Mouse (Mus musculus) hindbrain, embryonic 12.5 days (tissue): ENCODE data around the gene Terb1. TPM values are rescaled to one million over a fixed set of nuclear protein-coding genes. Genes with fewer than 3 reads are reported as not detected.

ENCODE experiments used
- ATAC-seq: fragments of 200-750 bp; cut with Nextera tagmentation; 2 replicates; pipeline ENCODE4 v1.8.0; 2017; ENCODE audit warnings: moderate TSS enrichment; ENCODE audit not compliant: low FRiP score
- H3K27ac ChIP-seq: fragments of 300-500 bp; sonication (generic); 2 replicates; pipeline ENCODE4 v1.5.1; 2016; ENCODE audit warnings: mild to moderate bottlenecking
- H3K27me3 ChIP-seq: fragments of 300-500 bp; sonication (generic); 2 replicates; pipeline ENCODE4 v1.6.1; 2016; ENCODE audit warnings: mild to moderate bottlenecking
- H3K36me3 ChIP-seq: fragments of 300-500 bp; sonication (generic); 2 replicates; pipeline ENCODE4 v1.6.1; 2016; ENCODE audit warnings: mild to moderate bottlenecking
- H3K4me1 ChIP-seq: fragments of 300-500 bp; sonication (generic); 2 replicates; pipeline ENCODE4 v1.6.1; 2016
- H3K4me2 ChIP-seq: fragments of 300-500 bp; sonication (generic); replicated peaks from 2 replicates; pipeline ENCODE4 v1.6.1; 2016; ENCODE audit warnings: mild to moderate bottlenecking
- H3K4me3 ChIP-seq: fragments of 300-500 bp; sonication (generic); 2 replicates; pipeline ENCODE4 v1.5.1; 2016; ENCODE audit warnings: mild to moderate bottlenecking
- H3K9ac ChIP-seq: fragments of 300-500 bp; sonication (generic); 2 replicates; pipeline ENCODE4 v1.6.1; 2016; ENCODE audit warnings: mild to moderate bottlenecking, moderate library complexity
- H3K9me3 ChIP-seq: fragments of 300-500 bp; sonication (generic); replicated peaks from 2 replicates; pipeline ENCODE4 v1.6.1; 2016; ENCODE audit warnings: mild to moderate bottlenecking
- WGBS: fragments of 180-500 bp; shearing (Covaris S2); methylation state at CpG from one replicate; pipeline ENCODE4 v1.1.7; 2016; 5-methylcytosine and 5-hydroxymethylcytosine counted together
- polyA plus RNA-seq: library from polyadenylated mRNA; unstranded; fragments of >200 nt; fragmentation: Nextera tagmentation; extraction: Ambion mirVana; gene quantifications from 2 replicates; pipeline ENCODE4 v1.2.1, GENCODE M21; 2016

Terb1 gene
- polyA plus RNA-seq, 1 experiment from 2014 or later, result 0.34 TPM

DNA sequence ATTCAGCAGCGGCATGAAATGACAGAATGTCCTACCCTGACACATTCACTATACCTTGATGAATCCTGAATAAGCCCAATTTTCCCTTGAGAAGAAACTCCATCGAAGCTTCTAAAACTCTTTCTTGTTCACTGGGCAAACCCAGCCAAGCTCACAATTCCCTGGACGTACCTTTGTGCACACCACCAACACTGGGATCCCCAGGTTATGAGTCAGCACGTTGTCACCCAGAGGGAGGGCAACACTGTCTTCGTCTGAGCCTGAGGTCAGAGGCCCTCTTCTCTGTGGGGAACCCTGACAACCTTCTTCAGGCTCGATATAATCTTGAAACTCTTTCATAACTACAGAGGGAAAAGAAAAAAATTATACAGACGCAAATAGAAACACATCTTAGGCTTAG is 79.5 kb downstream of the Terb1 start:
- Histone ChIP-seq H3K27ac (no peak overlapping the region), H3K9ac (no peak overlapping the region), H3K9me3 (no peaks in the 10 kb centered on the region), H3K27me3 (no peaks in the 10 kb centered on the region), H3K4me2 (no peak overlapping the region), H3K36me3 (peaks cover 99% of the 10 kb centered on the region), H3K4me1 (peaks cover under 1% of the 10 kb centered on the region; the same call in 1 of the 2 replicates), H3K4me3 (no peak overlapping the region)
- no peak for ATAC-seq
- WGBS, result 90% methylated on average over 7 of the region's 7 CpGs

DNA sequence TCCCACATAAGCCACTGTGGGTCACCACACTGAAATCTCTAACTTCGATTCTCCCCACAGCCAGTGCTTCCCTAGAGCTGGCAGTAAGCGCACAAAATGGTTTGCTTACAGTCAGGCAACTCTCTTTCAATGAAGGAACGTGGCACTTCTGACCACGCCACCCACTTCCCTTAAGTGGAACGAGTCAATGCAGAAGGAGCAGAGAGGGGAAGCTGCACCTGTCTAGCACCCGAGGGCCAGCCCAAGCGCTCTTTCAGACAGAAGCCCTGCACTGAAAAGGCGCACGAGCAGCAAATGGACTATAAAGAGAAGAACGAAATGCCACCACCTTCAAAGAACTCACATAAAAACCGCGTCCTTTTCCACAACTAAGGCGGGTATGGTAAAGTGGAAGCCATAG is 82.0 kb downstream of the Terb1 start:
- H3K4me2 ChIP-seq, result no peak overlapping the region
- ATAC-seq, result no peak
- no peaks in the 10 kb centered on the region for H3K9me3 ChIP-seq
- no peak overlapping the region for H3K27ac ChIP-seq
- H3K4me1 ChIP-seq, result no peaks in the 10 kb centered on the region
- H3K9ac ChIP-seq, result no peak overlapping the region
- peaks cover 96% of the 10 kb centered on the region for H3K36me3 ChIP-seq
- no peak overlapping the region for H3K4me3 ChIP-seq
- 94% methylated on average over 13 of the region's 13 CpGs for WGBS
- H3K27me3 ChIP-seq, result no peaks in the 10 kb centered on the region

DNA sequence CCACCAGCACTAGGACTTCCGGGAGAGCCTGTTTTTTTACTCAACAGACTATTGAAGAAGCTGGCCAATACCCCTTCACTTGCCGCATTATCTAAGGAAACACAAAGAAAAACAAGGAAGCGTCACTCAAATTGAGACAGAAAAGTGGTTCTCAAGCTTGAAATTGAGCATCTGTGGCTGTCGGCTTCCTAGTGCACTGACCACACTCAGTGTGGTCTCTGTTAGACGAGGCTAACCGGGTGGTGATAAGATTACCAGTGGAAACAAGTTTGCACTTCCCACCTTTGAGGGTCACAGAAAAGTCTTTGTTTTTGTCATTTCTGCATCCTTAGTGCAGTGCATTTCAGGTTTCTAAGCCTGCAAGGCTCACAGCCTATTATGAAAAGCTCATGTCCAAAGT is 87.4 kb downstream of the Terb1 start:
- no peak overlapping the region for H3K4me3 ChIP-seq
- H3K4me2 ChIP-seq, result no peak overlapping the region
- no peaks in the 10 kb centered on the region for H3K27me3 ChIP-seq
- no peaks in the 10 kb centered on the region for H3K4me1 ChIP-seq
- H3K36me3 ChIP-seq, result peaks cover 94% of the 10 kb centered on the region
- no peak overlapping the region for H3K27ac ChIP-seq
- ATAC-seq, result no peak
- H3K9ac ChIP-seq, result no peak overlapping the region
- no peaks in the 10 kb centered on the region for H3K9me3 ChIP-seq
- WGBS, result 89% methylated on average over 6 of the region's 6 CpGs

DNA sequence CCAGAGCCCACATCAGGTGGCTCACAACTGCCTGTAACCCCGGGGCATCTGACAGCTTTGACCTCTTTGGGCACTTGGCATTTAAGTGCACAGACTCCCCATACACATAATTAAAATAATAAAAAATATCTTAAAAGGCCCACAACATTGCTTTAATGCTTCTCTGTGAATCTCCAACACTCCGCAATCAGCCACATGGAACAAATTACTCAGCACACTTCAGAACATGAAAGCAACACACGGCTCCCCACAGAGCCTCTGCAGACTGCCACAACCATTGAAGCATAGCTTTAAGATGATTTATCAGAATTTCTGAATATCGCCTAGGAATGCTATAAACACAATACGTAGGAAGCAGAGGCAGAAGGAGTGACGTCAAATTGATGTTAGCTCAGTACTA is 93.7 kb downstream of the Terb1 start:
- Histone ChIP-seq H3K27me3 (no peaks in the 10 kb centered on the region), H3K9ac (no peak overlapping the region), H3K27ac (no peak overlapping the region), H3K36me3 (peaks cover 39% of the 10 kb centered on the region), H3K4me3 (no peak overlapping the region), H3K4me2 (no peak overlapping the region), H3K4me1 (no peaks in the 10 kb centered on the region), H3K9me3 (no peaks in the 10 kb centered on the region)
- no peak for ATAC-seq
- WGBS, result 81% methylated on average over 6 of the region's 6 CpGs

DNA sequence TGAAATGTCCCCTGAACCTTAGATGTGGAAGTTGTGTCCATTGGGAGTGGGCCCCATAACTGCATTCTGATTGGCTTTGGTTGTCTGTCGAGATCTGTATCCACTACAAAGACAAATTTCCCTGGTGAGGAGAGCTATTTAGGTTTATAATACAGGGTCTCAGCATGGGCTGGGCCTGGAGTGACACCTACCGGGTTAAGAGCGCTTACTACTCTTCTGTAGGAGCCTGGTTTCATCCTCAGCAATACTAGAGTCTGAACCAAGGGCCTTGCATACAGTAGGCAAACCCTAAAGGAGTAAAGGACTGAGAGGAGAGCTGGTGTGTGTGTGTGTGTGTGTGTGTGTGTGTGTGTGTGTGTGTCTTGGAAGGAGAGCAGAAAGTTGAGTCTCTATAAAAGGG is 95.5 kb downstream of the Terb1 start:
- Histone ChIP-seq H3K36me3 (peaks cover 21% of the 10 kb centered on the region), H3K4me3 (no peak overlapping the region), H3K9ac (no peak overlapping the region), H3K4me1 (no peaks in the 10 kb centered on the region), H3K27me3 (no peaks in the 10 kb centered on the region), H3K4me2 (no peak overlapping the region), H3K27ac (no peak overlapping the region), H3K9me3 (no peaks in the 10 kb centered on the region)
- WGBS, result 60% methylated on average over 3 of the region's 3 CpGs
- ATAC-seq, result no peak

DNA sequence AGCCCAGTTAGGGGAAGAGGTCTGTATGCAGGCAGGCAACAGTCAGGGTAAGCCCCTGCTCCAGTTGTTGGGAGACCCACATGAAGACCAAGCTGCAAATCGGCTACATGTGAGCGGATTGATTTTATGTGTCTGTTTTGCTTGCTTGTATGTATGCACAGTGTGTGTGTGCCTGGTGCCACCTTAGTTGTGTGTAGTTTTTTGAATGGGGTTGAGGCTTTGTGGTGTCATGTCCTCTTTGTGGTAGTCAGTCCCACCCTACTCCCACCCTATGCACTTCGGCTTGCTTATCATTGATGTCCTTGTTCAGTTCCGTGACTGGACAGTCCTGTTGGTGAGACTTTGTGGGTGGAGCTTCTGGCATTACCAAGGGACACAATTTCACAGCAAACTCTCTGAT is 95.9 kb downstream of the Terb1 start:
- no peaks in the 10 kb centered on the region for H3K9me3 ChIP-seq
- no peak overlapping the region for H3K9ac ChIP-seq
- no peak overlapping the region for H3K27ac ChIP-seq
- no peak overlapping the region for H3K4me3 ChIP-seq
- H3K36me3 ChIP-seq, result peaks cover 17% of the 10 kb centered on the region
- WGBS, result 89% methylated on average over 4 of the region's 4 CpGs
- no peaks in the 10 kb centered on the region for H3K27me3 ChIP-seq
- 0 out of 2 replicates have a peak, but pooled peaks have one; percentile 9 for ATAC-seq
- H3K4me2 ChIP-seq, result no peak overlapping the region
- no peaks in the 10 kb centered on the region for H3K4me1 ChIP-seq

DNA sequence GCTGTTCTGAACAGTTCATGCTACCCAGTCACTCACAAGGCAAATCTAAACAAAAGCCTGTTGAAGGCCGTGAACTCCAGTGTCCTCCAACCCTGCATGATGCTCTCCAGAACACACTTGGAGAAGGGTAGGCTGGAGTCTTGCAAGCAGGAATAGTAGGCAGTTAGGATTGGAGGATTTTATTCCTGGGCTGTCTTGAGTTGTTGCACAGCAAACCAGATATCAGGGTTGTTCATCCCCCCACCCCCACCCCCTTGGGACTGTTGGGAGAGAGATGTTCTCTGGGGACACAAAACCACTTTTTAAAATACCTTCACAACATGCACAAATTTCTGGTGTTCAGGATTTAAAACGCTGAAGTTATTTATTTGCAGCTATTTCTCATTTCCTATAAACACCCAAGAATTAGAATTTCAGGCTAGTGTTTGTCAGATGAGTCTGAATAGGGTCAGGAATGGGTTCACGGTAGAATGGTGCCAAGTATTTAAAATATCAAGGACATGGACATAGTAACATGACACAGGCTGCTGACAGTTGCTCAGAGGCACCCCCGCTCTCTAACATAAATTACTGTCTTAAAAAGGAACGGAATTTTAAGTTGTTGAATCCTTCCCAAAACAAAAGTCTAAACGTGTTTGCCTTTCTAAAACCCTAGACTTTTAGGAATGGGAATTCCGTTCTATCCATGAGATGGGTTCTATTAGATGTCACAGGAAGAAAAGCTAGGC is 96.7 kb downstream of the Terb1 start:
- Histone ChIP-seq H3K9me3 (no peaks in the 10 kb centered on the region), H3K9ac (no peak overlapping the region), H3K4me3 (no peak overlapping the region), H3K27ac (no peak overlapping the region), H3K36me3 (peaks cover 11% of the 10 kb centered on the region), H3K4me2 (no peak overlapping the region), H3K27me3 (no peaks in the 10 kb centered on the region), H3K4me1 (no peaks in the 10 kb centered on the region)
- 82% methylated on average over 7 of the region's 7 CpGs for WGBS
- ATAC-seq, result no peak

DNA sequence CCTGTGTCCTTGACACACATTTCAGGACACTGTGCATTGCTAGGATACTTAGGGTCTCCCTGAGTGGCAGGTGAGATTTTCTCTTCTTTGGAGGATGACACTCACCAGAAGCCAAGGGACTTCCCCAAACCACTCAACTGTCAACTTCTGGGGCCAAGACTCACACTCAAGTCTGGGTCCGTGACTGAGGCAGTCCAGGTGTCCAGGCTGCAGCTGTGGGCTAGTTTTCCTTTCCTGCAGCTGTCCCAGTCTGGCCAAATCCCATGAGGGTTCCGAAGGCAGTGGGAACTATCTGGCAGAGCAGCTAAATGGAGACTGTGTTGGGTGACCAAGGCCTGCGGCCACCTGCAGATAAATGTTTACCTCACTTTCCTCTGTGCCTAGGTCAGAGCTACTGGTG is 97.7 kb downstream of the Terb1 start:
- Histone ChIP-seq H3K36me3 (peaks cover under 1% of the 10 kb centered on the region), H3K9ac (no peak overlapping the region), H3K27me3 (no peaks in the 10 kb centered on the region), H3K27ac (no peak overlapping the region), H3K4me1 (no peaks in the 10 kb centered on the region), H3K4me2 (no peak overlapping the region), H3K4me3 (no peak overlapping the region), H3K9me3 (no peaks in the 10 kb centered on the region)
- no peak for ATAC-seq
- 88% methylated on average over 3 of the region's 3 CpGs for WGBS

DNA sequence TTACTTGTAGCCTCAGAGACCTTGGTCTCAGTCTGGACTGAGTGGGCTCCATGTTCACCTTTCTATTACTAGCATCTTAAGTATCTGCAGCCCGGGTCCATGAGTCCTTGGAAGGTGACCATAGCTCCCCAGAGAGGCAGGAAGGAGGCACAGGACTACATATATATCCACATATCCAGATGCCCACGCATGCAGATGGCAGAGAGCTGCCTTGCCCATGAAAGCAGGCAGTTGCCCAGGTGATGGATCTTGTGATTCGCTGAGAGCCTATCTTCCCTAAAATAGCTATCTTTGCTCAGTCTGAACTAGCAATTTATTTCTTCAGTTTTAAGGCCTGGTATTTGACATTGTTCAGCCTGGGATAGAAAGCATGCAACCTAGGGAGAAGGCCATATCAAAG is 98.2 kb downstream of the Terb1 start:
- no peak for ATAC-seq
- Histone ChIP-seq H3K27me3 (no peaks in the 10 kb centered on the region), H3K9me3 (no peaks in the 10 kb centered on the region), H3K36me3 (no peaks in the 10 kb centered on the region), H3K27ac (no peak overlapping the region), H3K4me1 (no peaks in the 10 kb centered on the region), H3K9ac (no peak overlapping the region), H3K4me3 (no peak overlapping the region), H3K4me2 (no peak overlapping the region)
- WGBS, result 93% methylated on average over 3 of the region's 3 CpGs

DNA sequence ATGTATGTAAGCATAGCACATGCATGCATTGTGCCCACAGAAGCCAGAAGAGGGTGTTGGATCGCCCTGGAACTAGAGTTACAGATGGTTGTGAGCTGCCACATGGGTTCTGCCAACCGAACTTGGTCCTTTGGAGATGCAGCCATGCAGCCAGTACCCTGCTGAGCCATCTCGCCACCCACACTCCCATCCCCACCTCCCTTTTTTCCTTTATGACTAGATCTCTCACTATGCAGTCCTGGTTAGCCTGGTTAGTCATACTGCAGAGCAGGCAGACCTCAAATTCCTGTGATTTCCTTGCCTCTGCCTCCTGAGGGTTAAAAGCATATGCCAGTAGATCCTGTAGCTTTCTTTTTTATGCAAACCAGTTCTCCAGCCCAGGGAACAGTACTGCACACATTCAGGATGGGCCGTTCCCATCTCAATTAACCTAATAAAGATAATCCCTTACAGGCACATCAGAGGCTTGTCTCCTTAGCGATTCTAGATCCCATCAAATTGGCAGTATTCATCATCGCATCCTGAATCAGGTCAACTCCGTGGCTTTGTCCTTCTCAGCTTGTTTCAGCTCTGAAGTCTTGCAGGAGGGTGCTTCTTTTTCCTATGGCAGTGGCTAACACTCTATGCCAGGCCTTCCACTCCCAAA is 99.0 kb downstream of the Terb1 start:
- H3K4me2 ChIP-seq, result no peak overlapping the region
- H3K4me3 ChIP-seq, result no peak overlapping the region
- no peak overlapping the region for H3K9ac ChIP-seq
- H3K9me3 ChIP-seq, result no peaks in the 10 kb centered on the region
- H3K4me1 ChIP-seq, result no peaks in the 10 kb centered on the region
- H3K27ac ChIP-seq, result no peak overlapping the region
- H3K27me3 ChIP-seq, result no peaks in the 10 kb centered on the region
- WGBS, result 55% methylated on average over 7 of the region's 7 CpGs
- ATAC-seq, result no peak
- H3K36me3 ChIP-seq, result no peaks in the 10 kb centered on the region

DNA sequence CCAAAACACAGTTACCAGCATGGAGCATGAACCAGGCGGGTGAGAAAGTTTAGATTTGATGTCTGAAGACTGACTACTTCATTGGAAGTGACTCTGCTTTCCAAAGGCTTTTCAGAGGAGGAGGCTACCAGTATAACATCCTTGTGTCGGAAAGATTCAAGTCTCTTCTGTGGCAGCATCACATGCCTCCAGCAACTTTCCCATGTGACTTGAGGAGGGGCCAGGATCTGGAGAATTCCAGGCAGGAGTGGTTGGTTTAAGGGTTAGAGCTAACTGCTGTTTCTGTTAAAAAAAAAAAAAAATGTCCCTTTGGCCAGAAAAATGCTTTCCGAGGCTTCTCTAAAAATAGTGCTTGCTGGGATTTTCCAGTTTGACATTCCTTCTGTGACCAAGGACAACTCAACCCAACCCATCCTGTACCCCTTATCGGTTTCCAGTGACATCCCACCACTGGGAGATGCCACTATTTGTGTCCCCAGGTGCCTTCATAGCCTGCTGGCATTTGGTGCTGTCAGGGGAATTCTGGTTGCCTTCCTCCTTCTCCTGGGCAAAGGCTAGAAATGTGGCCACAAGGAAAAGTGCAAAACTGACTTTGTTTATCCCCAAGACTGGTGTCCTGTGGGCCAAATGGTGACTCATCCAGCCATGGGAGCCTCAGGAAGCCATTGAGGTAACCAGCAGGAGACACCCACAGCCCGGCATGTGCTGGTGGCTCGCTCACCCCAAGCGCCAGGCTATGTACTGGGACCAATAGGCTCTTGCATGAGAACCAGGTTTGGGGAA is 101.2 kb downstream of the Terb1 start:
- H3K36me3 ChIP-seq, result no peaks in the 10 kb centered on the region
- H3K9ac ChIP-seq, result no peak overlapping the region
- peaks cover 3% of the 10 kb centered on the region; the same call in 1 of the 2 replicates for H3K9me3 ChIP-seq
- H3K4me1 ChIP-seq, result no peaks in the 10 kb centered on the region
- 87% methylated on average over 7 of the region's 7 CpGs for WGBS
- no peak overlapping the region for H3K4me2 ChIP-seq
- no peak overlapping the region for H3K4me3 ChIP-seq
- ATAC-seq, result no peak
- no peak overlapping the region for H3K27ac ChIP-seq
- no peaks in the 10 kb centered on the region for H3K27me3 ChIP-seq

DNA sequence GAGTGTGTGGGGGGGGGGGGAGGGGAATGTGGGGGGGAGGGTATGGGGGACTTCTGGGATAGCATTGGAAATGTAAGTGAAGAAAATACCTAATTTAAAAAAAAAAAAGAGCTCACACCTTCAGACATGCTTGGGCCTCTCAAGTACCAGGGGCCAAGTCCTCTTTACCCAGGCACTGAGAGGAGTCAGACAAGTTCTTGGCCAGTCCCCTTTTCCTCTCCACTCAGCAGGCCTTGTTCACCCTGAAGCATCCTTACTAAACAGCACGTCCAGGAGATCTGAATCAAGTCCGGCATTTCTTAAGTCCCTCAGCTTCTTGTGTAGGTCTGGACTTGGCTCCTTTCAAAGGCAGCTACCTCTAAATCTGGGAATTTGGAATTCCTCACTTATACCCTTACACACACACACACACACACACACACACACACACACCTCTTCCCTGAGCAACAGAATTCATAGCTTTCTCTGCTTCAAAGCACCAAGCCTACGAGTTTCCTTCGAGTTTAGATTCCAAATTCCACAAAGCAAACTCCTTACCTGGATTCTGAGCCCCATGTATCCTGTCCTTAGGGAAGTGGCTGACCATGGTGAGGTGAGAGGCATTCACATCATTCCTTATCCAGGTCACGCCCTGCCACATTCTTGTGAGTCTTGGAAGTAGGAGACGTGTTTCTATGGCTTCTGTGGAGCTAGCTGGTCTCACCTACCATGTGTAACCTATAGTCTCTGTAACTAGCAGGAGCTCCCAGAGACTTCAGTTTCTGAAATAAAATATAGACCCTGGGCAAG is 103.2 kb downstream of the Terb1 start:
- 76% methylated on average over 6 of the region's 6 CpGs for WGBS
- Histone ChIP-seq H3K27ac (no peak overlapping the region), H3K36me3 (no peaks in the 10 kb centered on the region), H3K27me3 (no peaks in the 10 kb centered on the region), H3K9ac (no peak overlapping the region), H3K9me3 (peaks cover 4% of the 10 kb centered on the region; the same call in 1 of the 2 replicates), H3K4me1 (no peaks in the 10 kb centered on the region), H3K4me3 (no peak overlapping the region), H3K4me2 (no peak overlapping the region)
- ATAC-seq, result no peak
